Mouse (Mus musculus) erythroblast, embryonic 14.5 days (primary cell): ENCODE measurements around the gene Fam169a. TPM values are rescaled to one million over a fixed set of nuclear protein-coding genes. Genes with fewer than 3 reads are reported as not detected.
"Not testable (repeated sequence)": the region's sequence is repeated elsewhere in the genome, so short reads cannot be mapped to it uniquely, and the experiment has no call there.

ENCODE experiments used
- H3K27me3 ChIP-seq: 2 replicates; pipeline ENCODE4 v1.6.1; 2012; ENCODE audit warnings: inconsistent platforms; ENCODE audit not compliant: control insufficient read depth
- H3K36me3 ChIP-seq: 2 replicates; pipeline ENCODE4 v1.6.1; 2012; ENCODE audit warnings: mild to moderate bottlenecking, inconsistent platforms; ENCODE audit not compliant: control insufficient read depth
- H3K4me1 ChIP-seq: 2 replicates; pipeline ENCODE4 v1.6.1; 2012; ENCODE audit warnings: inconsistent platforms; ENCODE audit not compliant: control insufficient read depth
- H3K4me3 ChIP-seq: replicated peaks from 2 replicates; pipeline ENCODE3; 2012; ENCODE audit warnings: moderate library complexity, mild to moderate bottlenecking, inconsistent platforms
- H3K9me3 ChIP-seq: 2 replicates; pipeline ENCODE4 v1.6.1; 2012; ENCODE audit warnings: low read length, inconsistent platforms, mixed read lengths; ENCODE audit not compliant: control insufficient read depth
- GATA1 ChIP-seq: IDR thresholded peaks from 2 replicates; pipeline ENCODE4 v1.6.1; 2012; ENCODE audit warnings: low read length, inconsistent platforms, mixed read lengths
- TAL1 ChIP-seq: IDR thresholded peaks from 3 replicates; pipeline ENCODE4 v1.6.1; 2012; ENCODE audit warnings: low read length, inconsistent platforms, mixed read lengths
- polyA plus RNA-seq: library from polyadenylated mRNA; stranded (reverse); fragments of >175 nt; gene quantifications from 2 replicates; pipeline ENCODE4 v1.2.3, GENCODE M21; 2012

Fam169a gene
- polyA plus RNA-seq, 1 experiment = 0.01 TPM

DNA sequence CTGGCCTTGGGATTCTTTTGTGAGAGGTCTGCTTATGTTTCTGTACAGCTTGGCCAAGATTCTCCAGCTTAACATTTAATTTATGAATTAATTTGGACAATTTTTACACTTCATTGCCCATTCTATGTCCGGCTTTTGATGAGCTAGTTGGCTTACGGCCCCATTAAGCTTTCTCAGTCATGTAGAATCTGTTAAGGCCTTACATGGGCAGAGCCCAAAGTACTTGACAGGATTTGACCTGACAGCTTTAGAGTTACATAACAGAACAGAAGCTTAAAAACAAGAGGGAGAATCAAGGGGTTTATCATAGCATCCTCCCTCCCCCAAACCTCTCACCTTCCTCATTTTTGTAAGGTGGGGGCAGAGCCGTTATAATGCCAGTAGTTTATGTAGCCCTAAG, 21.1 kb downstream of the Fam169a start:
- TF ChIP-seq TAL1 (no peak), GATA1 (no peak)
- peaks cover 4% of the 10 kb centered on the region for H3K36me3 ChIP-seq
- H3K27me3 ChIP-seq = no peaks in the 10 kb centered on the region
- H3K4me3 ChIP-seq = no peak overlapping the region
- no peaks in the 10 kb centered on the region for H3K9me3 ChIP-seq
- peaks cover 19% of the 10 kb centered on the region for H3K4me1 ChIP-seq

DNA sequence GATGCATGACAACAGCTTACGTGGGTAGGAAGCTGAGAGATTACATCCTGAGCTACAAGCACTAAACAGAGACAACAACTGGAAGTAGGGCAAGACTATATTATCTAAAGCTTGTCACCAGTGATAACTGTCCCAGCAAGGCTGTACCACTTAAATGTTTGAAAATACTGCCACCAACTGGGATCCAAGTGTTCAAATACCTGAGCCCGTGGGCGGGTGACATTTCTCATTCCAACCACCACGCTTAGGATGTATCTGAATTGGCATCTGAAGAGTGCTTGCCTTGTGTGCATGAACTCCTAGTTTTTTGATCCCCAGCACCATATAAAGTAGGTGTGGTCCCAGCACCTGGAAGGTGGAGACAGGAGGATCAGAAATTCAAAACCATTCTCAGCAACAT, 28.6 kb downstream of the Fam169a start:
- no peaks in the 10 kb centered on the region for H3K27me3 ChIP-seq
- H3K4me3 ChIP-seq = no peak overlapping the region
- H3K9me3 ChIP-seq = no peaks in the 10 kb centered on the region
- H3K36me3 ChIP-seq = peaks cover 17% of the 10 kb centered on the region
- peaks cover 2% of the 10 kb centered on the region; the same call in 1 of the 2 replicates for H3K4me1 ChIP-seq
- TF ChIP-seq TAL1 = no peak
- TF ChIP-seq GATA1 = no peak

DNA sequence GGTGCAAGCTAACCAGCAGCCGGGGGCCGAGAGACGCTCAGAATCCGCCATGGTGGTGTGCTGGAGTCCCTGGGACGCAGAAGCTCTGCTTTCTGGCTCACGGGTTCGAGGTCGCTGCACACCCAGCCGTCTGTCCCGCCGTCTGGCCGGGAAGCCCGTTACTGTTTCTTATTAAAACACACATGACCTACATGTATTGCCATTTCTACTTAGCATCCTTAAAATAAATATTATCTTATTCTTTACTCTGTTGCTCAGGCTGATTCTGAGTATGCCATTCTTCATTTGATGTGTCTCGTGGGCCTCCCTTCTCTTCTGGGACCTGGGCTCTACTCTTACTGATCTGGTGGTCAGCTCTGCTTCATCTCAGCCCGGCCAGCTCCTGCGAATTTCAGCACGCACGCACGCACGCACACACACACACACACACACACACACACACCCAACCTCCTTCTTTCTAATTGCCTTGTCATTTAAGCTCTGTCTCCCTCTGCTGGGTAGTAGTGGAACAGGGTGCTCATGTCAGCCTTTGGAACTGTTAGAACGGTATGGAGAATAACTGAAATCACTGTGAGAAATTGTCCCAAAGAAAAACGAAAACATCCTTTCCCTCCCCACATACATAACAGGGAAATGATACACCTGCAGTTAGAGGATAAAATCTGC, 32.2 kb downstream of the Fam169a start, which contains the start of gene Gm6169:
Gene Gm6169 (minus strand): TSS at position 51 of the 666 bp plus-strand sequence.
- H3K36me3 ChIP-seq = peaks cover 9% of the 10 kb centered on the region; the same call in 1 of the 2 replicates

DNA sequence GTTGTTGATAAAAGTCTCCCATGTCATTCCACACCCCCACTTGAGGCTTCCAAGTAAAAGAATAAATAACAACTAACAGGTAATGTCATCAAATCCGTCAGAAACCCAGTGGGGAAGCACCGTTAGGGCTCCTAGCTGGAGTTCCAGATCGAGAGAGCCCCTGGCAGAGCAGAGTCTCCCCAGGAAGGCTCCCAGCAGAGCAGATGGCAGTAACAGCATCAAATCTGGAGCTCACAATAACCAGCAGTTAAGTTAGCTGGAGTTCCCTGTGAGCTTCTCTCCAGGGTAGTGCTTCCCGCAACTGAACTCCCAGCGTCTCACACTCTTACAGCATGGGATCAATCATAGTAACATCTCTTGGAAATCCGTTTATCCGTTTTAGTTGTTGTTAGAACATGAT, 37.9 kb downstream of the Fam169a start:
- Histone ChIP-seq H3K27me3 (no peaks in the 10 kb centered on the region), H3K4me3 (no peak overlapping the region), H3K9me3 (no peaks in the 10 kb centered on the region), H3K4me1 (no peaks in the 10 kb centered on the region), H3K36me3 (peaks cover 8% of the 10 kb centered on the region)
- TF ChIP-seq TAL1 (no peak), GATA1 (no peak)

More for the DNA sequence above, 32.2 kb downstream of the Fam169a start, which contains the start of gene Gm6169:
- Histone ChIP-seq H3K4me1 (peaks cover 2% of the 10 kb centered on the region; the same call in 1 of the 2 replicates), H3K27me3 (no peaks in the 10 kb centered on the region), H3K4me3 (no peak within 1 kb of the TSS), H3K9me3 (no peaks in the 10 kb centered on the region)
- TF ChIP-seq GATA1 (no peak), TAL1 (no peak)

DNA sequence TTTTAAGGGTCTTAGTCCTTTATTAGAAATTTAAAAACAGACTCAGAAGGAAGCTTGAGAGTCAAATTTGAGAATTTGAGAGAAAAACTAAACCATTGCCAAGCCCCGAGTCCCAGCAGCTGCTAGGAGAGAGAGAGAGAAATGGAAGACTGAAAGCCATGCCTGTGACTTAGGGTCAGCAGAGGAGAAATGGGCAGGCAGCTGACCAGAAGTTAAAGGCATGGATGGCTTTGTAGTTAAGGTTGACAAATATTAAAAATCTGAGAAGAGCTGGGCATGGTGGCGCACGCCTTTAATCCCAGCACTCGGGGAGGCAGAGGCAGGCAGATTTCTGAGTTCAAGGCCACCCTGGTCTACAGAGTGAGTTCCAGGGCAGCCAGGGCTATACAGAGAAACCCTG, 40.6 kb downstream of the Fam169a start:
- H3K36me3 ChIP-seq = peaks cover 18% of the 10 kb centered on the region
- H3K4me3 ChIP-seq, H3K4me1 ChIP-seq, H3K9me3 ChIP-seq, H3K27me3 ChIP-seq: not testable (repeated sequence)

DNA sequence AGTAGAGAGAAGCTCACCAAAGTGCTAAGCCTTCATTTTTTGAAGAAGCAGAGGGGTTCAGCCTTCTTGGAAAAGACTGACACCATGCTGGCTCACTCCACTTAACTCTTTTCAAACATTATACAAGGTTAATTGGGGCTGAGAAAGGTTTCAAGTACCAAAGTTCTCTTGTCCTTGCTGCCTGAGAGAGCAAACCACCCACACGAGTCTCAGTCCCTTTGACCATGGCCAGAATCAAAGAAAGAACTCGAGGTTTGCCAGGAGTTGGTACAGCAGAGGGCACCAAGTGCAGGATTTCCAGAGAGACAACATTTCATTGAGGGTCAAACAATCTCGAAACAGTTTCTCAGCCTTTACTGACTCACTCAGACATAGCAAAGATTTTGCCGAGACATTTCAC, 42.0 kb downstream of the Fam169a start:
- Histone ChIP-seq H3K27me3 (no peaks in the 10 kb centered on the region), H3K9me3 (no peaks in the 10 kb centered on the region), H3K4me3 (no peak overlapping the region), H3K36me3 (peaks cover 24% of the 10 kb centered on the region), H3K4me1 (no peaks in the 10 kb centered on the region)
- TF ChIP-seq TAL1 (no peak), GATA1 (no peak)

DNA sequence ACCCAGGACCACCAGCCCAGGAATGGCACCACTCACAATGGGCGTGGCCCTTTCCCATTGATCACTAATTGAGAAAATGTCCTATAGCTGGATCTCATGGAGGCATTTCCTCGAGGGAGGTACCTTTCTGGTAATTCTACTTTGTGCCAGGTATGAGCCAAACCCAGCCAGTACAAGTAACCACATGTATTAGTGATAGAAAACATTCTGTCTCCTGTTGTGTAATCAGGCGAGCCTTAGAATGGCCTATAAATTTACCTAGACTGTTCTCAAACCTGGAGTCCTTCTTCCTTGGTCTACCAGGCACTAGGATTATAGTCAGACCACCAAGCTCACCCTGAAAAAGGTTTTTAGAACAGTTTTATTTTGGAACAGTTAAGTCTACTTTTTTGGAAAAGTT, 54.3 kb downstream of the Fam169a start:
- H3K9me3 ChIP-seq = no peaks in the 10 kb centered on the region
- peaks cover 29% of the 10 kb centered on the region for H3K36me3 ChIP-seq
- no peaks in the 10 kb centered on the region for H3K27me3 ChIP-seq
- no peaks in the 10 kb centered on the region for H3K4me1 ChIP-seq
- H3K4me3 ChIP-seq = no peak overlapping the region
- TF ChIP-seq GATA1 (no peak), TAL1 (no peak)

DNA sequence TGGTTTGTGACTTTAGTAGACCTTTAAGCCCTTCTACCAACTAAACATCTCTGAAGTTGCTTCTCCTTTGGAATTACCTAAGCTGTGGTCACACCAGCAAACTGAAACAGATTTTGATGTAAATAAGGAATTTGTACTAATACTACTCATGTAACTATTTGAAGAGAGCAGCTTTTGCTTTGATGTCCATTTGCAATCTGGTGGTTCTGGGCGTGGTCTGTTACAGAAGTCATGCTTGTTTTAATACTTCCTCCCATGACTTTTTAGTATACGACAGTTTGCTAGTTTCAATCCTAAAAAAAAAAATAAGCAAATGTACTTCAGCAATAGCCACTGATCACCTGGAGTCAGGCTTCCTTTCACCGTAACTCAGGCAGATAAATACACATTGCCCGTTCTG, 62.6 kb downstream of the Fam169a start:
- H3K36me3 ChIP-seq = peaks cover 49% of the 10 kb centered on the region
- H3K4me1 ChIP-seq, H3K4me3 ChIP-seq, H3K27me3 ChIP-seq, H3K9me3 ChIP-seq: not testable (repeated sequence)

DNA sequence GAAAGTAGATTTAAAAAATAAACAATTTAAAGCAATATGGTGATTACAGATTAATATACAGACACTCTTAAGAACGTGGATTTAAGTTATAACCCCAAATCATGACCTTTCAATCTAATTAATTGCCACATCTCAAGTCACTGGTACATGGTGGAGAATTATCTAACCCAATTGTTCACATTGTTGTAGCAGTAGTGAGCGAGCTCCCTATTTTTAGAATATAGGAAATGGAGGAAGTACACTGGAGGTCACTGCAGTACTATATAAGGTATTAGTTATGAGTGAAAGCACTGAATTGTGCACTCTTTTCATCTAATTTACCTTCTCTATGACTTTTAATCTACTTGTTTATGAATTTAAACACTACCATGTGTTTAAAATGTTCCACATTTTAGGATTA, 63.3 kb downstream of the Fam169a start:
- H3K4me1 ChIP-seq, H3K4me3 ChIP-seq, H3K27me3 ChIP-seq, H3K9me3 ChIP-seq: not testable (repeated sequence)
- H3K36me3 ChIP-seq = peaks cover 57% of the 10 kb centered on the region
